Mouse (Mus musculus): ENCODE measurements around the gene Shmt1.
A peak's percentile ranks its signal among the peaks of the same experiment; 100 is the strongest.
"Not testable (repeated sequence)": the region's sequence is repeated elsewhere in the genome, so short reads cannot be mapped to it uniquely, and the experiment has no call there.

The Shmt1 gene

GRCm38 (mm10) chr11:60811618-60812017 lies at the start of gene Shmt1:
TSS of gene Shmt1 (minus strand) at chr11:60811718.
- not testable (repeated sequence) for DNase-seq

DNA sequence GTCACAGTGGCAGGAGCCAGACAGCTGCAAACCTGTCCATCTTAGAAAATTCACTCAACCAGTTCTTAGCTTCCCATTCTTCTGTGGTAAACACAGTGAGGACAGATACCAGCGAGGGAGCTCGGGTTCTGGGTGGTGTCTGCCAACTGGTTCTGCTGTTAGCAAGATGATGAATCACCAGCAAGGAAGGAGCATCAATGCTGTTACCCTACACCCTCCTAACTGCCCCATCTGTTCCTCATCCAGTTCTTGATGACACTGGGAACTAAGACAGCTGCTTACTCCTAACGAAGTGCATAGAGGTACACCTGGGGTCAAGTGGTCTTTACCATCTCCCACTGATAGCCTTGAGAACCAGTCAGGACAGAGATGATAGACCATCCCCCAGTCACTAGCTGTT lies 45.1 kb upstream of the Shmt1 start:
- no peak for DNase-seq

- DNase-seq, result no peak
Observed at GRCm38 (mm10) chr11:60845415-60845814, 33.9 kb upstream of the Shmt1 start.

DNA sequence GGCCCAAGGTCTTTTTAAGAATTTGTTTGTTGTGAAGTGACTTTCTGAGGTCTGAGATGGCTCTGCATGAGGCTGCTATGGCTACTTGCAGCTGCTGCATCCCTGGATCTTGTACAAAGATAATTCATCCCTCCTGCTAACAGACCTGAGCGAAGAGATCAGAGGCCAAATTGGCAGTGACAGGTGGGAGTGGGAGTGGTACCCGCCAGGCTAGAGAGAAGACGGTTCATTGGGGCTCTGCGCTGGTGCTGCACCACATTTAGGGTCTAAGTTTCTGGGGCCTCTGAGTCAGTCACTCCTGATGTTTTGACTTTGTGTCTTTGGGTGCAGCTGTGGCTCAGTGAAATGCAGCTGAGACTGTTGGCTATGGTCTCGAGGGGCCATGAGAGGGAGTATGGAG lies 31.9 kb upstream of the Shmt1 start:
- no peak for DNase-seq

DNA sequence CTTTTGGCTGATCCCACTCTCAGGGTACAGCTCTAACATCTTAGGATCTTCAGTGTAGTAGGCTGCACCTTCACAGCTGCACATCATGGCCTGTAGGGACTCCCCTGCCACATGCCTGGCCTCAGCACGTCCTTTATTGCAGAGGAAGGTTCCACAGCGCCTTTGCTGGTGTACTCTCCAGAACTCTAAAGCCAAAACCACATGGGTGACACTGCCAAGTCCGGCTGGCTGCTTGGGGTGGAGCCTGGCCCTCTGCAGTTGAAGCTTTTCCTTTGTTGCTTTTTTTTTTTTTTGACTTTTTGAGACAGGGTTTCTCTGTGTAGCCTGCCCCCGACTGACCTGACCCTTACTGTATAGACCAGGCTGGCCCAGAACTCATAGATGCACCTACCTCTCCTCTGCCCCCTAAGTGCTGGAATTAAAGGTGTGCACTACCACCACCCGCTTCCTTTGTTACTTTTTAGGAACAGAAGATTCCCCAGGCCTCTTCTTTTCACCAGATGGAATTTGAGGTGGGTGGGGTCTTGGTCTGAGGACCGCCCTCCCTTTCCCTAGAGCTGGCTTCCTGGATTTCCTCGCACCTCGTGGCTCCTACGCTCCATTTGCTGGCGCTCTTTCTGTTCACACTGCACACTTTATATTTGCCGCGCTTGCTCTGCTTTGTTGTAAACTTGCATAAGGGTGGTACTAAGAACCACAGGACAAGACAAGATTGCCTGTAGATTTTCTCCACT lies 30.1 kb upstream of the Shmt1 start:
- no peak for DNase-seq

- DNase-seq, result no peak
Observed at GRCm38 (mm10) chr11:60837644-60838406, 26.3 kb upstream of the Shmt1 start.

DNA sequence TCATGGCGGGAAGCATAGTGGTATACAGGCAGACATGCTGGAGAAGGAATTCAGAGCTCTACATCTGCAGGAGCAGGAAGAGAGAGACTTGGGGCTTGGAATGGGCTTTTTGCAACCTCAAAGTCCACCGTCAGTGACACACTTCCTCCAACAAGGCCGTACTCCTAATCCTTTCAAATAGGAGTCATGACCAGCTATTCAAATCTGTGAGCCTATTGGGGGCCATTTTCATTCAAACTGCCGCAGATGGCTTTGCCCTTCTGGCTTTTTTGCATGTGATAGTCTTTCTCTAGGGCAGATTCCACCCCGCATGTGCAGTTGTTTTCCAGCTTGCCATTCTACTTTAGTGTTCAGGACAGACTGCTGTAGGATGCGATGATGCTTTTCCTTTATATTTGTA lies 25.4 kb upstream of the Shmt1 start:
- no peak for DNase-seq

DNA sequence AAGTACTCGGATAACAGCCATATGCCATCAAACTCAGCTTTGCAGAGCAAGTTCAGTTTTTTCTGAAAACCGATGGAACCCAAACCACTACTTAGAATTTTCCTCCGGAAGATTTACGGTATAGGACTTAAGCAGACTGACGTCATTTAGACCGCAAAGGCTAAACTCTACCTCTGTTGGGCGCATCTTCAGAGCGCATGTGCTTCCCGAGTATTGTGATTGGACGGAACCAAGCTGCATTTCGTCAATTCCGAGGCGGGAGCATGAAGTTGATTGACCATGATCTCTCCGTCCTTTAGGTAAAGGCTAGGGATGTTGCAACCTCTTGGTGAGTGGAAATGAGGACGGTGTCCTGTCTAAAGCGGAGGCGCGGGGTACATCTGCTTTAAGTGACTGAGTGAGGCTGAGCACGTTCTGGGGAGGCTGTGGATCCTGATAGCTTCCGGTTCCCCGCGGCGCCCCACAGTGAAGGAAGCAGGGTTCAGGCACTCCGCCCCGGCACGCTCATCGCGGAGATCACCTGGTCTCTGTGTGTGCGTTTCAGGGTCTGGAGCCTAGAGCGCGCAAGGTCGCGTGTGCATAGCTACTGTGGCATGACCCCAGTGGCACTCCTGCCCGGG lies 19.0 kb upstream of the Shmt1 start, which contains the start of gene Dhrs7b:
Gene Dhrs7b (plus strand): TSS at position 199 of the 620 bp plus-strand sequence.
- peak; percentile 94 for DNase-seq

GRCm38 (mm10) chr11:60828903-60829302 lies 17.4 kb upstream of the Shmt1 start:
- peak; percentile 56 for DNase-seq

- peak; percentile 85 for DNase-seq
Observed at GRCm38 (mm10) chr11:60827241-60827945, 15.9 kb upstream of the Shmt1 start.

- no peak for DNase-seq
Observed at GRCm38 (mm10) chr11:60826700-60827099, 15.2 kb upstream of the Shmt1 start.

DNA sequence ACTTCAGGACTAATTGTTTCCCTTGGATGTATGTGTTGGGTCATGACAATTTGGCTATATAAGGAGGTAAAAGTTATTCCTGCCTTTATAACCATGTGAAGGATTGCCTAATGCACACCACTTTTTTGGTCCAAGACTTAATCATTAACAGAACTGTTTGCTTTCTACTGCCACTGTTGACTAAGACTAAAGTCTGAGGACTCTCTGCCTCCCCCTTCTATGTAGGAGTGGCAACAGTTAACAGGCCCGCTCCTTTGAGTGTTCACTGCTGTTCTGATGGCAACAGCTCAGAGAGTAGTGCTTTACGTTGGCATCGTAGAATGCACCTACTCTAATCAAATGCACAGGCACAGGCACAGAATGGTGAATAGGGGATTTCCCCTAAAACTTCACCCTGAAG lies 13.7 kb upstream of the Shmt1 start:
- no peak for DNase-seq

DNA sequence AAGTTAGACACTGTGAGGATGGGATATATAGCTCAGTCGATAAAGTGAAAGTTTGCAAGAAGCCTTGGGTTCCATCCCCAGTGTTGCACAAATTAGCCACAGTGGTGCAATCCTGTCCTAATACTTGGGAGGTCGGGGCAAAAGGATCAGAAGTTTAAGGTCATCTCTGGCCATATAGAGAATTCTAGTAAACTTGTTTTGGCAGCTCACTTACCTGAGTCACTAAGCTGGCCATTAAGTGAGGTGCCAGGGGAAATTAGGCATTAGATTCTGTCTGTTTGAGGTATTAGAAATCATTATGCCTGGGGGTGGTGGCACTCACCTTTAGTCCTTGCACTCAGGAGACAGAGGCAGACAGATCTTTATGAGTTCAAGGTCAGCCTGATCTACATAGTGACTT lies 12.3 kb upstream of the Shmt1 start:
- DNase-seq, result no peak

- no peak for DNase-seq
Observed at GRCm38 (mm10) chr11:60816398-60816797, 4.9 kb upstream of the Shmt1 start.

GRCm38 (mm10) chr11:60811054-60811460 lies 461 bp downstream of the Shmt1 start:
- peak; percentile 95 for DNase-seq

GRCm38 (mm10) chr11:60810046-60810965 lies 1.2 kb downstream of the Shmt1 start:
- no peak for DNase-seq

DNA sequence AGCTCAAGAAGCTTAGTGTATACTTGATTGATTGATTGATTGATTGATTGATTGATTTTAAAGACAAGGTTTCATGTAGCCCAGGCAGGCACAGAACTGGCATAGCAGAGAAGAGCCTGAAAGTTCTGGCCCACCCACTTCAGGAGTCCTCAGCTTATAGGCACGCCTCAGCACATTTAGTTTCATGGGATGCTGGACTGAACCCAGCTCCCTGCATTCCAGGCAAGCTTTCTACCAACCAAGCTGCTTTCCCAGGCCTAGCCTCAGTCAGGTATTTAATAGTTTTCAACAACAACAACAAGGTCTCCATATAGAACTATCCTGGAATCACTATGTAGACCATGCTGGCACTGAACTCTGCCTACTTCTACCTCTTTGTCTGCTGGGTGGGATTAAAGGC lies 2.0 kb downstream of the Shmt1 start:
- DNase-seq, result no peak

GRCm38 (mm10) chr11:60808286-60809070 lies 3.0 kb downstream of the Shmt1 start:
- no peak for DNase-seq

- no peak for DNase-seq
Observed at GRCm38 (mm10) chr11:60800892-60801291, 10.6 kb downstream of the Shmt1 start.

- DNase-seq, result no peak
Observed at GRCm38 (mm10) chr11:60799977-60800376, 11.5 kb downstream of the Shmt1 start.

DNA sequence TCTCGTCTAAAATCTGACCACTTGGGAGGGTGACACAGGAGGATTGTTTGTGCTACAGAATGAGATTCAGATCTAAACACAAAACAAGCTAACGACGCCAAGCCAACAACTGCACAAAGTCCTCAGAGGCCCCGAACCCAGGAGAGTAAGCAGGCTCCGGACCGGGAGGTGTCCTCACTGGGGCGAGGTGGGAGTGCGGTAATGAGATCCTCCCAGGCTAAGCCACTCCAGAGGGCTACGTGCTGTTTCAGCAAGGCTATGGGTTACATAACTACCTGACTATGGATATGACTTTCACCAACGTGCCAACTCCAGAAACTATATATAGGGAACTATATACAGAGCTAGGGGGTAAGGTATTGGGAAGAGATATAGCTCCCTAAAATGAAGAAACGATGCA lies 15.2 kb downstream of the Shmt1 start:
- DNase-seq, result no peak
